Mouse (Mus musculus) midbrain, embryonic 14.5 days (tissue): ENCODE measurements around the gene Trpm4. TPM values are rescaled to one million over a fixed set of nuclear protein-coding genes. Genes with fewer than 3 reads are reported as not detected.

Experiments
- ATAC-seq: fragments of 200-750 bp; cut with Nextera tagmentation; 2 replicates; pipeline ENCODE4 v1.8.0; 2017; ENCODE audit warnings: moderate number of reproducible peaks, moderate library complexity; ENCODE audit not compliant: low FRiP score, low TSS enrichment
- DNase-seq: peaks from one replicate; pipeline ENCODE4 v3.0.0-alpha.2; 2015
- H3K27ac ChIP-seq: fragments of 300-500 bp; sonication (generic); replicated peaks from 2 replicates; pipeline ENCODE4 v1.5.1; 2014; ENCODE audit warnings: mild to moderate bottlenecking, low read depth, low read length, moderate library complexity
- H3K27me3 ChIP-seq: fragments of 300-500 bp; sonication (generic); 2 replicates; pipeline ENCODE4 v1.6.1; 2014; ENCODE audit warnings: low read length, control low read depth, mixed read lengths; ENCODE audit not compliant: control insufficient read depth, insufficient read depth
- H3K36me3 ChIP-seq: fragments of 300-500 bp; sonication (generic); 2 replicates; pipeline ENCODE4 v1.6.1; 2014; ENCODE audit warnings: low read length, control low read depth; ENCODE audit not compliant: control insufficient read depth, insufficient read depth
- H3K4me1 ChIP-seq: fragments of 300-500 bp; sonication (generic); 2 replicates; pipeline ENCODE4 v1.6.1; 2014; ENCODE audit warnings: mild to moderate bottlenecking, antibody characterized with exemption, low read length, control low read depth; ENCODE audit not compliant: control insufficient read depth, insufficient read depth
- H3K4me2 ChIP-seq: fragments of 300-500 bp; sonication (generic); 2 replicates; pipeline ENCODE4 v1.6.1; 2014; ENCODE audit warnings: mild to moderate bottlenecking, low read length, moderate library complexity
- H3K4me3 ChIP-seq: fragments of 300-500 bp; sonication (generic); replicated peaks from 2 replicates; pipeline ENCODE4 v1.5.1; 2014; ENCODE audit warnings: low read depth, low read length
- H3K9ac ChIP-seq: fragments of 300-500 bp; sonication (generic); replicated peaks from 2 replicates; pipeline ENCODE4 v1.6.1; 2014; ENCODE audit warnings: mild to moderate bottlenecking, low read length, moderate library complexity
- H3K9me3 ChIP-seq: fragments of 300-500 bp; sonication (generic); 2 replicates; pipeline ENCODE4 v1.6.1; 2016; ENCODE audit warnings: low read length, control low read depth, mixed read lengths; ENCODE audit not compliant: control insufficient read depth
- WGBS: fragments of 180-500 bp; shearing (Covaris S2); extraction: QIAGEN DNeasy Blood & Tissue Kit; methylation state at CpG from one replicate; pipeline ENCODE4 v1.1.7; 2014; 5-methylcytosine and 5-hydroxymethylcytosine counted together
- polyA plus RNA-seq: library from polyadenylated mRNA; unstranded; fragments of >200 nt; fragmentation: Nextera tagmentation; extraction: Ambion mirVana; gene quantifications from 2 replicates; pipeline ENCODE4 v1.2.1, GENCODE M21; 2014

Gene Trpm4
- polyA plus RNA-seq, 1 experiment from 2014 or later: 8.4 TPM

DNA sequence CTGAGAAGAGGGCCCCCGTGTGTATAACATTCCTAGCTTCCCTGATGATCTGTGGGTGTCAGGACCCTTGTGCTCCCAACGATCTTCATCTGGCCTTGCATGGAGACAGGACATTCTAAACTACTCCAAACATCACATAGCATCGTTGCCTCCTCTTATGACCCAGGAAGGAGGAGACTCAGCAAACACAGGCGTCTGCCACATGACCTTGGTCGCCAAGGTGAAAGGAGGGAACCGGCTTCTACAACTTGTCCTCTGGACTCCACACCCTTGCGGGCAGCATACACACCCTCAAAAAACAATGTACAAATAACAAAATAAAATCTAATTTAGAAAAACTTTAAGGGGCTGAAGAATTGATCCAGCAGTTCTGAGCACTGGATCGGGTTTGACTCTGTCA, 21.6 kb downstream of the Trpm4 start:
- no peak for ATAC-seq
- 0 out of 2 replicates have a peak, but pooled peaks cover 5% of the 10 kb centered on the region for H3K4me1 ChIP-seq
- no peak overlapping the region for H3K4me2 ChIP-seq
- DNase-seq: no peak
- 80% methylated on average over 8 of the region's 8 CpGs for WGBS
- no peak overlapping the region for H3K27ac ChIP-seq
- H3K36me3 ChIP-seq: no peaks in the 10 kb centered on the region
- no peak overlapping the region for H3K9ac ChIP-seq
- no peaks in the 10 kb centered on the region for H3K27me3 ChIP-seq
- H3K4me3 ChIP-seq: no peak overlapping the region
- no peaks in the 10 kb centered on the region for H3K9me3 ChIP-seq

DNA sequence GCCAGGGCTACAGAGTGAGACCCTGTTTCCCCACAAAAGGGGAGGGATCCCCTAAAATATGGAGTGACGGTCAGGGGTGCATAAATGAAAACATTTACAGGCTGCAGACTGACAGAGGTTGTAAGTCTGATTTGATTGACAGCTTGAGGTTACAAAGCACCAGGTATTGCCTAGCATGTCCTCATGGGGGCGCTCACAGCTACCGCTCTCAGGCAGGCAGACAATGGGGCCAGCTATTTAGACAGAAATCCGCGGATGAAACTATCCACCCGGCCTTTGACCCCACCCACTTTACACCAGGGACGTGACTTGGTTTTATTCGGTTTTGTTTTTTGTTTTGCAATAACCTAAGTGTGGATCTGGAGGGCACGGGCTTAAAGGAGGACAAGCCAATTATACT, 24.1 kb downstream of the Trpm4 start:
- no peak overlapping the region for H3K4me3 ChIP-seq
- ATAC-seq (no peak), DNase-seq (peak; percentile 85)
- no peak overlapping the region; the same call in 1 of the 2 replicates for H3K9ac ChIP-seq
- no peaks in the 10 kb centered on the region for H3K9me3 ChIP-seq
- no peaks in the 10 kb centered on the region for H3K27me3 ChIP-seq
- H3K36me3 ChIP-seq: no peaks in the 10 kb centered on the region
- no peak overlapping the region for H3K4me2 ChIP-seq
- peaks cover 12% of the 10 kb centered on the region for H3K4me1 ChIP-seq
- 5% methylated on average over 9 of the region's 9 CpGs for WGBS
- no peak overlapping the region for H3K27ac ChIP-seq

DNA sequence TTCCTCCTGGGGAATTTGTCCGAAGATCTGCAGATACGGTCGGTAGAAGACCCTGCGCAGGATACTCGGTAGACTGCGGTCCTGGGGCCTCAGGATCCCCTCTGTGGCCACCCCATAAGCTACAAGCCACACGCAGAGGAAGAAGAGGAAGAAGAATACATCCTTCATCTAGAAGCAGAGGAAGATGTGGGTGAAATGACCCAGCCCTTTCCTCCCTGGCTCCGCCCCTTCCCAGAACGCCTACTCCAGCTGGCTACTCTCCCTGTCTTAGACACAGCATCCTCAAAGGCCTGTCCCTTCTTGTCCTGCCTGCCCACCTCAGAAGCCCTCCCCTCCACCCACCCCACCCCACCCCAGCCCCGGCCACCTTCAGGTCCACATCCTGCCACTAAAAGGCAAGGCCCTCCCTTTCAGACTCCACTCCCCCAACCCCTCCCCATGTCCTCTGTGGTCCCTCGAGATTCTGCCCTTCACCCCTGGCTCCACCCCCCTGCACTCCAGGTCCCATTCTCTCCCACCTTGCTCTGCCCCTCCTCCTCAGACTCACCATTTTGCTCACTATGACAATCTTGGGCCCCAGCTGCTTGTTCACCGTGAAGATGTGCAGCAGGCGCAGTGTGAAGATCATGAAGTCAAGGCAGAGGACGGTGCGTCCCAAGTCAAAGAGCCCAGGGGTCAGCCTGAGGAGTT, 24.9 kb downstream of the Trpm4 start:
- WGBS: 66% methylated on average over 15 of the region's 15 CpGs
- no peak overlapping the region for H3K4me2 ChIP-seq
- no peak overlapping the region for H3K27ac ChIP-seq
- no peaks in the 10 kb centered on the region for H3K36me3 ChIP-seq
- ATAC-seq (no peak), DNase-seq (no peak)
- no peaks in the 10 kb centered on the region for H3K27me3 ChIP-seq
- H3K4me3 ChIP-seq: no peak overlapping the region
- H3K9me3 ChIP-seq: no peaks in the 10 kb centered on the region
- no peak overlapping the region; the same call in 1 of the 2 replicates for H3K9ac ChIP-seq
- peaks cover 12% of the 10 kb centered on the region for H3K4me1 ChIP-seq

DNA sequence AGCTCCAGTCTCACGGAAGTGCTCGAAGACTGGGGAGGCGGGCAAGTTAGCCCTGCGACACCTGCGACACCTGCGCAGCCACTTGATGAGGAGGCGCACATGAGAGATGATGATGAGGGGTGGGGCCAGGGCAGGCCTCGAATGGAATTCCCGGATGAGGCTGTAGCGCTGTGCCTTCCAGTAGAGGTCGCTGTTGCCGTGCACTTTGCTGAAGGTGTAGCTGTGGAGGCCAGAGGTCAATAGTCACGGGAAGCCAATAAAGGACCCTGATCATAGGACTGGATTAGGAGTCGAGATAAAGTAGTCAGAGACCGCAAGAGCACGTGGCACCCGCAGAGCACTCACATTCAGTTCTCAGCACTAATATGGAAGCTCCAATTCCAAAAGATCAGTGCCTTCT, 28.3 kb downstream of the Trpm4 start:
- H3K27me3 ChIP-seq: no peaks in the 10 kb centered on the region
- no peak overlapping the region; the same call in 1 of the 2 replicates for H3K9ac ChIP-seq
- under 1% methylated on average over 17 of the region's 17 CpGs for WGBS
- peaks cover 14% of the 10 kb centered on the region for H3K4me1 ChIP-seq
- no peak overlapping the region for H3K27ac ChIP-seq
- ATAC-seq (peak; percentile 58; the same call in 1 of the 2 replicates), DNase-seq (peak; percentile 82)
- no peaks in the 10 kb centered on the region for H3K36me3 ChIP-seq
- peak overlapping the region; percentile 51 for H3K4me2 ChIP-seq
- peak overlapping the region; percentile 21; the same call in 1 of the 2 replicates for H3K4me3 ChIP-seq
- no peaks in the 10 kb centered on the region for H3K9me3 ChIP-seq

DNA sequence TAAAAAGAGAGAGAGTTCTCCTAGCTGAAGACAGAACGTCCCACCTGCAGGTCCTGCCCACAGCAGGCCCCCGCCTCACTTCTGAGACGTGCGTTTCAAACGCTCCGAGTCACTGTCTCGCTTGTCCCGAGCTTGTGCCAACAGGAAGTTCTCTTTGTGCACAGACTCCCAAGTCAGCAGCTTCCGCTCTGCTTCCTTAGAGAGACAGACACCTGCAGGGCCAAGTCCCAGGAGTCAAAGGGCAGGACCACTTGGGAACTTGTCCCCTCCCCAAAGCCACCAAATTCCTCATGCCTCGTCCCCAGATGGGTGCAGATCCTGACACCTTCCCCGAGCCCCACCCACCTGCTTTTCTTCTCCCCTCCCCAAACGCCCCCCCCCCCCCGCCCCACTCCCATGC, 28.7 kb downstream of the Trpm4 start:
- Histone ChIP-seq H3K9me3 (no peaks in the 10 kb centered on the region), H3K36me3 (no peaks in the 10 kb centered on the region), H3K9ac (no peak overlapping the region; the same call in 1 of the 2 replicates), H3K4me1 (peaks cover 14% of the 10 kb centered on the region), H3K27me3 (no peaks in the 10 kb centered on the region), H3K4me3 (peak overlapping the region; percentile 21; the same call in 1 of the 2 replicates), H3K4me2 (peak overlapping the region; percentile 51), H3K27ac (no peak overlapping the region)
- DNase-seq (peak; percentile 27), ATAC-seq (peak; percentile 16; the same call in 1 of the 2 replicates)
- WGBS: 17% methylated on average over 12 of the region's 13 CpGs

DNA sequence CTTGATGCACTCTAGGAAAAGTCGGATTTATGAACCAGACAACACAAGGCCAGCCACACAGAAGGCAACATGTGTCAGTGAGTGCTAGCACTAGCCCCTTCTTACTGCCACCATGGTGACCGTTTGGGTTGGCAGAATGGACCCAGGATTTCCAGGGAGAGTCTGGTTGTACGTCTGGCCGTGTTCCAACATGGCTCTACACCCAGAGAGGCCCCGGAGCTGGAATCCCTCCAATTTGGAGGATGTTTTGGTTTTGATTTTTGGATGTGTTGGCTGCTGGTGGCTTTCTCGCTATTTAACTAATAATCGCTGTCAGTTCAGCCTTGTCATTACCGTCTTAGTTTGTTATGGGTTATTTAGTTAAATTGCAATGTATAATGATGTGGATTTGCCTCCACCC, 31.0 kb downstream of the Trpm4 start:
- DNase-seq (peak; percentile 67), ATAC-seq (no peak)
- Histone ChIP-seq H3K36me3 (no peaks in the 10 kb centered on the region), H3K27me3 (no peaks in the 10 kb centered on the region), H3K4me3 (no peak overlapping the region), H3K27ac (no peak overlapping the region), H3K9me3 (no peaks in the 10 kb centered on the region), H3K4me2 (no peak overlapping the region), H3K4me1 (peaks cover 14% of the 10 kb centered on the region), H3K9ac (no peak overlapping the region)
- 70% methylated on average over 8 of the region's 8 CpGs for WGBS

DNA sequence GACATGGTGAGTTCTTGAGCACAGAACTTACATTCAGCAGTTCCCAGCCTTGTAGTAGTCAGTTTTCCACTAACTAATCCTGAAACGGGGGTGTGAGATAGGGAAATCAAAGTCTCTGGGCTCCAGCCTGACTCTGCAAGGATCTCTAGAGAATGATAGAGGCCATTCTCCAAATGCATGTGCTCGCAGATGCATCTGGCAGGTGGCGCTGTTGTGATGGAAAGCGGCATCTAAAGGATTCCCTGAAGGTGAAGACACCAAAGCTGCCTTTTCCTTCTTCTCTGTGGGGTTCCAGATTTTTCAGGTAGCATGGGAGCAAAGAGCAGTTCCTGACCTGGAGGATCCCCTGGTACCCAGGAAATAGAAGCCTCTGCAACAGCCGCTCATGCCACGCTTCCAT, 33.3 kb downstream of the Trpm4 start:
- DNase-seq (peak; percentile 83), ATAC-seq (no peak)
- H3K4me2 ChIP-seq: peak overlapping the region; percentile 32
- H3K9ac ChIP-seq: 0 out of 2 replicates have a peak overlapping the region, but pooled peaks have one; percentile 6
- H3K27ac ChIP-seq: no peak overlapping the region
- 15% methylated on average over 6 of the region's 6 CpGs for WGBS
- no peaks in the 10 kb centered on the region for H3K9me3 ChIP-seq
- H3K4me3 ChIP-seq: no peak overlapping the region
- H3K27me3 ChIP-seq: no peaks in the 10 kb centered on the region
- H3K4me1 ChIP-seq: peaks cover 13% of the 10 kb centered on the region
- H3K36me3 ChIP-seq: no peaks in the 10 kb centered on the region

DNA sequence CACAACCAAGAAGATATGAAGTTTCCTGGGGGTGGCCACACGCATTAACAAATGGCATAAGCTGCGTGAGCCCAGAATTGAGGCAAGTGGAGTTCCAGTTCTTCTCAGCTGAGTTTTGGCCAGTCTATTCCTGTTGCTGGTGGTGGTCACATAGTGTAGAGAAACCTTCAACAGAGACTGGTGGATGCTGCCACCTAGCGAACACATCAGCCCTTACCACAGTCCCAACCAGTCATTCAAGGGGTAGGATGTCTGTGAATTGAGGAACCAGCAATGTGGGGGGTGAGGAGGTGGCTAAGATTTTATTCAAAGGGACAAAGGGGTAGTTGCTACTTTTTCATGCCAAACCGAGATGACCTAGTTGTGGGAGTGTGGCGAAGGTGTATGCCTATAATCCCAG, 33.8 kb downstream of the Trpm4 start:
- peak; percentile 62; the same call in 1 of the 2 replicates for ATAC-seq

DNA sequence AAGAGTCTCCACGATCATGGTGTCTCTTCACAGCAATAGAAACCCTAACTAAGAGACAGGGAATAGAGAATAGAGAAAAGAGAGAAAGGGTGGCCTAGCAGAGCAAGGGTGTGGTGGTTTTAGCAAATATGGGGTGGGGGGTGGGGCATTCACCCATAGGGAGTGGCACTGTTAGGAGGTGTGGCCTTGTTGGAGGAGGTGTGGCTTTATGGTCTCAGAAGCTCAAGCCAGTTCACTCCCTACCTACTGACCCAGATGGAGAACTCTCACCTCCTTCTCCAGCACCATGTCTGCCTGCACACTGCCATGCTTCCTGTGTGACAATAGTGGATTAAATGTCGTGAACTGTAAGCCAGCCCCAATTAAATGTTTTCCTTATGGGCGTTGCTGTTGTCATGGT, 36.0 kb downstream of the Trpm4 start:
- H3K27ac ChIP-seq: no peak overlapping the region
- 0 out of 2 replicates have a peak, but pooled peaks cover 4% of the 10 kb centered on the region for H3K4me1 ChIP-seq
- H3K4me3 ChIP-seq: no peak overlapping the region
- DNase-seq: no peak
- no peaks in the 10 kb centered on the region for H3K9me3 ChIP-seq
- WGBS: 68% methylated on average over 3 of the region's 3 CpGs
- ATAC-seq: no peak
- no peaks in the 10 kb centered on the region for H3K36me3 ChIP-seq
- H3K4me2 ChIP-seq: no peak overlapping the region
- no peaks in the 10 kb centered on the region for H3K27me3 ChIP-seq
- H3K9ac ChIP-seq: no peak overlapping the region

More for the DNA sequence above, 33.8 kb downstream of the Trpm4 start:
- WGBS: 14% methylated on average over 5 of the region's 5 CpGs
- Histone ChIP-seq H3K4me1 (peaks cover 8% of the 10 kb centered on the region; the same call in 1 of the 2 replicates), H3K4me3 (no peak overlapping the region), H3K4me2 (no peak overlapping the region), H3K36me3 (no peaks in the 10 kb centered on the region), H3K27me3 (no peaks in the 10 kb centered on the region), H3K9me3 (no peaks in the 10 kb centered on the region), H3K27ac (no peak overlapping the region), H3K9ac (no peak overlapping the region)
- DNase-seq: peak; percentile 87
